Mouse (Mus musculus) stomach, adult 2 months (tissue): Measurements from ENCODE around the gene Itgad. TPM values are rescaled to one million over a fixed set of nuclear protein-coding genes. Genes with fewer than 3 reads are reported as not detected.

Experiments
- polyA plus RNA-seq: library from polyadenylated mRNA; depleted of rRNA; stranded (reverse); fragments of >200 nt; gene quantifications from 2 replicates; pipeline ENCODE4 v1.2.3, GENCODE M21; 2012; rRNA removed

Itgad gene
- 0.14 TPM in 1 of 2 replicates, not detected in the other for polyA plus RNA-seq

GRCm38 (mm10) chr7:128154076-128154475, at the start of gene Itgad:
Gene Itgad (plus strand): TSS chr7:128154376.

GRCm38 (mm10) chr7:128128741-128129720, 25.1 kb upstream of the Itgad start, which contains the start of gene Itgax:
Gene Itgax (plus strand): TSS chr7:128129547.

GRCm38 (mm10) chr7:128206152-128206551, 52.0 kb downstream of the Itgad start, which contains the start of gene Cox6a2:
Gene Cox6a2 (minus strand): TSS chr7:128206387.

GRCm38 (mm10) chr7:128236856-128237592, 82.8 kb downstream of the Itgad start, which contains the start of gene Armc5:
Gene Armc5 (plus strand): TSS chr7:128237342.

GRCm38 (mm10) chr7:128237927-128238778, 84.0 kb downstream of the Itgad start, which contains the start of gene 9130023H24Rik:
Gene 9130023H24Rik (minus strand): TSS chr7:128238031.

GRCm38 (mm10) chr7:128246496-128247391, 92.6 kb downstream of the Itgad start, which contains the start of gene Tgfb1i1:
Gene Tgfb1i1 (plus strand): TSS chr7:128246812.

GRCm38 (mm10) chr7:128265411-128265810, 111.2 kb downstream of the Itgad start, which contains the start of gene Slc5a2:
Gene Slc5a2 (plus strand): TSS chr7:128265657.

Other genes with a start within 250 kb of the Itgad start
- 4.1 and 4.7 TPM in 2 replicates for gene Kat8, start 241.9 kb upstream of the Itgad start, polyA plus RNA-seq
- gene Prss8, start 224.3 kb upstream of the Itgad start, polyA plus RNA-seq, result 112 and 116 TPM in 2 replicates
- gene Prss36, start 207.7 kb upstream of the Itgad start, polyA plus RNA-seq, result 10.6 and 11.3 TPM in 2 replicates
- gene Fus, start 186.9 kb upstream of the Itgad start, polyA plus RNA-seq, result 67.4 and 92.5 TPM in 2 replicates
- gene Pycard, start 160.5 kb upstream of the Itgad start, polyA plus RNA-seq, result 87.6 and 101 TPM in 2 replicates
- 4.5 and 4.9 TPM in 2 replicates for gene Trim72, start 150.4 kb upstream of the Itgad start, polyA plus RNA-seq
- gene Itgam, start 91.7 kb upstream of the Itgad start, polyA plus RNA-seq, result 1.7 and 3.5 TPM in 2 replicates
- gene Gm49368, start 91.7 kb upstream of the Itgad start, polyA plus RNA-seq, result not detected in 2 replicates
- gene Itgax, start 24.8 kb upstream of the Itgad start, polyA plus RNA-seq, result 0.73 and 1.2 TPM in 2 replicates
- 37.8 and 45.1 TPM in 2 replicates for gene Cox6a2, start 52.0 kb downstream of the Itgad start, polyA plus RNA-seq
- gene Armc5, start 83.0 kb downstream of the Itgad start, polyA plus RNA-seq, result 17.6 and 23.9 TPM in 2 replicates
- gene 9130023H24Rik, start 83.7 kb downstream of the Itgad start, polyA plus RNA-seq, result 0.51 and 0.58 TPM in 2 replicates
- gene Tgfb1i1, start 92.4 kb downstream of the Itgad start, polyA plus RNA-seq, result 93.6 and 96.8 TPM in 2 replicates
- gene Slc5a2, start 111.3 kb downstream of the Itgad start, polyA plus RNA-seq, result 0.09 and 0.13 TPM in 2 replicates
- gene BC017158, start 143.8 kb downstream of the Itgad start, polyA plus RNA-seq, result 23.2 and 25.4 TPM in 2 replicates